In genomic region chr9:66276697-66277385, GRCm38 (mm10) we compare ENCODE assay signal across 8 mouse cellular contexts.
A peak's percentile ranks its signal among the peaks of the same experiment; 100 is the strongest.
DNase-seq lines count a peak whose midpoint lies in the region; ATAC-seq and TF ChIP-seq lines count a peak whose summit lies in the region.

No protein-coding gene starts in this region.

- H3K36me3 ChIP-seq in testis, adult 2 months (ENCODE audit: control insufficient read depth, insufficient read depth, low read length) = no peaks in the 10 kb centered on the region
- H3K36me3 ChIP-seq in embryonic facial prominence, embryonic 15.5 days = no peaks in the 10 kb centered on the region
- H3K36me3 ChIP-seq in small intestine, adult 2 months (ENCODE audit: control insufficient read depth, insufficient read depth, low read length) = peaks cover 3% of the 10 kb centered on the region; the same call in 1 of the 2 replicates

- H3K9me3 ChIP-seq in embryonic facial prominence, embryonic 15.5 days (replicated peaks) = no peaks in the 10 kb centered on the region

- H3K9ac ChIP-seq in embryonic facial prominence, embryonic 15.5 days = no peak overlapping the region

- no peaks in the 10 kb centered on the region for H3K4me1 ChIP-seq in testis, adult 2 months (ENCODE audit: control insufficient read depth, insufficient read depth, low read length)
- peaks cover 19% of the 10 kb centered on the region for H3K4me1 ChIP-seq in embryonic facial prominence, embryonic 15.5 days
- peaks cover 28% of the 10 kb centered on the region for H3K4me1 ChIP-seq in small intestine, adult 2 months (ENCODE audit: control insufficient read depth, insufficient read depth, insufficient read length, low read length)

- intact Hi-C loops in heart, postnatal 14 days (cut with DNase I) = loop anchor here (2.0 to 5.0 kb wide), 3 partner anchors 60 to 118 kb away; partner anchors contain the start of genes Dapk2 and Herc1

- peak overlapping the region; percentile 14; the same call in 1 of the 2 replicates for H3K27ac ChIP-seq in testis, adult 2 months (ENCODE audit: control insufficient read depth, insufficient read depth, low read depth, low read length)
- no peak overlapping the region; the same call in 1 of the 2 replicates for H3K27ac ChIP-seq in embryonic facial prominence, embryonic 15.5 days (replicated peaks)
- peak overlapping the region; percentile 67 for H3K27ac ChIP-seq in small intestine, adult 2 months (ENCODE audit: insufficient read depth, low read depth, low read length)

- no peak for TF ChIP-seq POLR2A in testis, adult 2 months (IDR thresholded peaks at IDR 0.05; ENCODE audit: control insufficient read depth, low read depth, low read length)
- no peak for TF ChIP-seq POLR2A in small intestine, adult 2 months (IDR thresholded peaks at IDR 0.05; ENCODE audit: low read depth, low read length)

- no peak for TF ChIP-seq CTCF in testis, adult 2 months (IDR thresholded peaks at IDR 0.05; ENCODE audit: control insufficient read depth, insufficient read depth, insufficient replicate concordance, low read depth, low read length)
- no peak for TF ChIP-seq CTCF in small intestine, adult 2 months (IDR thresholded peaks at IDR 0.05; ENCODE audit: extremely low read depth, insufficient read length, insufficient replicate concordance, low read depth, low read length)

- WGBS in embryonic facial prominence, embryonic 15.5 days = 18% methylated on average over 14 of the region's 14 CpGs
- 14% methylated on average over 14 of the region's 14 CpGs for WGBS in small intestine, adult 2 months

- H3K27me3 ChIP-seq in testis, adult 2 months (ENCODE audit: control insufficient read depth, insufficient read depth, low read length) = no peaks in the 10 kb centered on the region
- H3K27me3 ChIP-seq in embryonic facial prominence, embryonic 15.5 days = no peaks in the 10 kb centered on the region
- no peaks in the 10 kb centered on the region for H3K27me3 ChIP-seq in small intestine, adult 2 months (ENCODE audit: control insufficient read depth, insufficient read depth, low read length)

- H3K4me3 ChIP-seq in testis, adult 2 months (ENCODE audit: control insufficient read depth, low read depth, low read length) = no peak overlapping the region
- H3K4me3 ChIP-seq in embryonic facial prominence, embryonic 15.5 days (replicated peaks) = no peak overlapping the region
- H3K4me3 ChIP-seq in small intestine, adult 2 months (ENCODE audit: low read depth, low read length) = no peak overlapping the region

- no peak overlapping the region for H3K4me2 ChIP-seq in embryonic facial prominence, embryonic 15.5 days (replicated peaks)

- DNase-seq in testis, postnatal 14 days (ENCODE audit: low spot score) = no peak
- DNase-seq in heart, postnatal 14 days = peak; percentile 68 to 73
- DNase-seq in liver = peak; percentile 68
- no peak for DNase-seq in B cell, adult 2 months
- DNase-seq in urinary bladder, postnatal 10 days (ENCODE audit: low spot score) = no peak

- peak; percentile 71; the same call in 1 of the 2 replicates for ATAC-seq in embryonic facial prominence, embryonic 15.5 days (ENCODE audit: insufficient number of reproducible peaks, low FRiP score, low TSS enrichment, low read depth)

Comparison
In these comparisons a context has a peak if more than half of its experiments do, and no peak if none do; other contexts are left out.
1. DNase-seq: peak in heart, postnatal 14 days (2 of 2) and liver (single experiment); none in testis, postnatal 14 days (single experiment), B cell, adult 2 months (0 of 2) and urinary bladder, postnatal 10 days (single experiment).